Mouse (Mus musculus) spleen, adult 18-20 months (tissue): ENCODE measurements around the gene Ust.
A peak's percentile ranks its signal among the peaks of the same experiment; 100 is the strongest.

ENCODE experiments used
- DNase-seq, 2 experiments: peaks; one replicate each; pipeline ENCODE4 v3.0.0; 2022; ENCODE audit warnings: mixed read lengths in 2 of 2

The Ust gene

GRCm38 (mm10) chr10:8213906-8214421 lies 304.7 kb downstream of the Ust start:
- DNase-seq = peak; percentile 48 to 66

- no peak for DNase-seq
Measured at GRCm38 (mm10) chr10:8213266-8213905, 305.2 kb downstream of the Ust start.

- no peak for DNase-seq
Measured at GRCm38 (mm10) chr10:8212611-8213226, 305.9 kb downstream of the Ust start.

GRCm38 (mm10) chr10:8211694-8212093 lies 306.9 kb downstream of the Ust start:
- no peak for DNase-seq

GRCm38 (mm10) chr10:8210366-8210765 lies 308.3 kb downstream of the Ust start:
- DNase-seq = no peak

GRCm38 (mm10) chr10:8207358-8207757 lies 311.3 kb downstream of the Ust start:
- no peak for DNase-seq

- no peak for DNase-seq
Measured at GRCm38 (mm10) chr10:8203681-8204080, 314.9 kb downstream of the Ust start.

GRCm38 (mm10) chr10:8199816-8200215 lies 318.8 kb downstream of the Ust start:
- no peak for DNase-seq

GRCm38 (mm10) chr10:8199026-8199756 lies 319.4 kb downstream of the Ust start:
- DNase-seq = no peak

GRCm38 (mm10) chr10:8197661-8198060 lies 321.0 kb downstream of the Ust start:
- DNase-seq = no peak

GRCm38 (mm10) chr10:8196300-8196699 lies 322.3 kb downstream of the Ust start:
- no peak for DNase-seq

GRCm38 (mm10) chr10:8195730-8196129 lies 322.9 kb downstream of the Ust start:
- DNase-seq = no peak

- no peak for DNase-seq
Measured at GRCm38 (mm10) chr10:8189331-8189981, 329.2 kb downstream of the Ust start.

GRCm38 (mm10) chr10:8185586-8185985 lies 333.0 kb downstream of the Ust start:
- no peak for DNase-seq

- no peak for DNase-seq
Measured at GRCm38 (mm10) chr10:8184711-8185110, 333.9 kb downstream of the Ust start.

GRCm38 (mm10) chr10:8183171-8183570 lies 335.5 kb downstream of the Ust start:
- DNase-seq = no peak

GRCm38 (mm10) chr10:8181596-8182185 lies 336.9 kb downstream of the Ust start:
- DNase-seq = no peak

GRCm38 (mm10) chr10:8177618-8178017 lies 341.0 kb downstream of the Ust start:
- DNase-seq = no peak

- DNase-seq = no peak
Measured at GRCm38 (mm10) chr10:8176351-8177053, 342.1 kb downstream of the Ust start.

- DNase-seq = no peak
Measured at GRCm38 (mm10) chr10:8176008-8176350, 342.6 kb downstream of the Ust start.

GRCm38 (mm10) chr10:8174697-8175096 lies 343.9 kb downstream of the Ust start:
- DNase-seq = no peak

GRCm38 (mm10) chr10:8174230-8174629 lies 344.4 kb downstream of the Ust start:
- DNase-seq = no peak
